ENCODE assay signal across 8 mouse cellular contexts in genomic region chr13:57679591-57679990, GRCm38 (mm10).
"Had no signal": no experiment of that assay in that cellular context is flagged by ENCODE, and none has a peak within 500 bp of the region (broad histone marks: within the 10 kb centered on the region; RNA-seq: fewer than 3 reads in every experiment).

No protein-coding gene starts in this region.

- DNase-seq: kidney, postnatal 36 days; layer of hippocampus, postnatal 36 days; lung, adult 18-20 months; lung, postnatal 10 days; lung, postnatal 36 days; midbrain, embryonic 14.5 days; thymus, adult 18-20 months; thymus, postnatal 36 days had no signal
